11 mouse cellular contexts compared by ENCODE assay signal in genomic region chr12:31905696-31906551, GRCm38 (mm10). TPM values are rescaled to one million over a fixed set of nuclear protein-coding genes. Genes with fewer than 3 reads are reported as not detected.
DNase-seq lines count a peak whose midpoint lies in the region; ATAC-seq and TF ChIP-seq lines count a peak whose summit lies in the region.
"Had no signal": no experiment of that assay in that cellular context is flagged by ENCODE, and none has a peak within 500 bp of the region (broad histone marks: within the 10 kb centered on the region; RNA-seq: fewer than 3 reads in every experiment).

No protein-coding gene starts in this region.

- no peak overlapping the region for H3K4me3 ChIP-seq in limb, embryonic 13.5 days
- no peak overlapping the region for H3K4me3 ChIP-seq in limb, embryonic 10.5 days
- no peak overlapping the region for H3K4me3 ChIP-seq in hindbrain, embryonic 15.5 days
- H3K4me3 ChIP-seq in neural tube, embryonic 14.5 days (ENCODE audit: low read depth, low read length) = no peak overlapping the region
- no peak overlapping the region for H3K4me3 ChIP-seq in stomach, postnatal 0 days (ENCODE audit: low read depth, low read length)
- H3K4me3 ChIP-seq in thymus, adult 2 months (ENCODE audit: control insufficient read depth, insufficient read depth, low read length) = no peak overlapping the region
- H3K4me3 ChIP-seq: kidney, embryonic 15.5 days; limb, embryonic 15.5 days; myocyte had no signal

- no peak overlapping the region for H3K4me2 ChIP-seq in limb, embryonic 13.5 days (replicated peaks)
- no peak overlapping the region for H3K4me2 ChIP-seq in hindbrain, embryonic 15.5 days
- H3K4me2 ChIP-seq in neural tube, embryonic 14.5 days (ENCODE audit: low read depth, low read length) = no peak overlapping the region
- H3K4me2 ChIP-seq in stomach, postnatal 0 days (replicated peaks; ENCODE audit: low read depth) = no peak overlapping the region
- H3K4me2 ChIP-seq: kidney, embryonic 15.5 days; limb, embryonic 15.5 days had no signal

- H3K9me3 ChIP-seq in limb, embryonic 13.5 days = no peaks in the 10 kb centered on the region
- H3K9me3 ChIP-seq in limb, embryonic 10.5 days (replicated peaks) = no peaks in the 10 kb centered on the region
- H3K9me3 ChIP-seq in hindbrain, embryonic 15.5 days = no peaks in the 10 kb centered on the region
- H3K9me3 ChIP-seq in neural tube, embryonic 14.5 days (ENCODE audit: control insufficient read depth, low read length) = no peaks in the 10 kb centered on the region
- H3K9me3 ChIP-seq in stomach, postnatal 0 days (ENCODE audit: control insufficient read depth, low read length) = no peaks in the 10 kb centered on the region
- H3K9me3 ChIP-seq: kidney, embryonic 15.5 days; limb, embryonic 15.5 days had no signal

- 0 out of 2 replicates have a peak overlapping the region, but pooled peaks have one; percentile 19 for H3K9ac ChIP-seq in limb, embryonic 13.5 days
- no peak overlapping the region for H3K9ac ChIP-seq in hindbrain, embryonic 15.5 days
- H3K9ac ChIP-seq in neural tube, embryonic 14.5 days (replicated peaks; ENCODE audit: low read depth, low read length) = no peak overlapping the region
- H3K9ac ChIP-seq in stomach, postnatal 0 days (ENCODE audit: low read length) = no peak overlapping the region
- H3K9ac ChIP-seq: kidney, embryonic 15.5 days; limb, embryonic 15.5 days had no signal

- H3K27me3 ChIP-seq in limb, embryonic 13.5 days = no peaks in the 10 kb centered on the region
- H3K27me3 ChIP-seq in limb, embryonic 10.5 days (ENCODE audit: low read depth, poor library complexity, severe bottlenecking) = no peaks in the 10 kb centered on the region
- H3K27me3 ChIP-seq in hindbrain, embryonic 15.5 days = no peaks in the 10 kb centered on the region
- no peaks in the 10 kb centered on the region for H3K27me3 ChIP-seq in neural tube, embryonic 14.5 days (ENCODE audit: control insufficient read depth, insufficient read depth, low read length)
- H3K27me3 ChIP-seq in stomach, postnatal 0 days (ENCODE audit: control insufficient read depth, insufficient read depth, low read length) = no peaks in the 10 kb centered on the region
- H3K27me3 ChIP-seq in thymus, adult 2 months (ENCODE audit: control insufficient read depth, insufficient read depth, low read length) = no peaks in the 10 kb centered on the region
- H3K27me3 ChIP-seq: kidney, embryonic 15.5 days; limb, embryonic 15.5 days had no signal

- peaks cover 18% of the 10 kb centered on the region for H3K36me3 ChIP-seq in limb, embryonic 13.5 days
- peaks cover 4% of the 10 kb centered on the region; the same call in 1 of the 2 replicates for H3K36me3 ChIP-seq in limb, embryonic 10.5 days
- H3K36me3 ChIP-seq in hindbrain, embryonic 15.5 days = no peaks in the 10 kb centered on the region
- H3K36me3 ChIP-seq in neural tube, embryonic 14.5 days (ENCODE audit: control insufficient read depth, insufficient read depth, low read length) = no peaks in the 10 kb centered on the region
- H3K36me3 ChIP-seq in stomach, postnatal 0 days (ENCODE audit: control insufficient read depth, insufficient read depth, low read length) = no peaks in the 10 kb centered on the region
- H3K36me3 ChIP-seq in thymus, adult 2 months (ENCODE audit: control insufficient read depth, insufficient read depth, low read length) = no peaks in the 10 kb centered on the region
- H3K36me3 ChIP-seq: limb, embryonic 15.5 days had no signal

- 56% methylated on average over 6 of the region's 6 CpGs for WGBS in limb, embryonic 13.5 days
- 48% methylated on average over 6 of the region's 6 CpGs for WGBS in limb, embryonic 10.5 days
- 35% methylated on average over 6 of the region's 6 CpGs for WGBS in hindbrain, embryonic 15.5 days
- WGBS in neural tube, embryonic 14.5 days = 44% methylated on average over 6 of the region's 6 CpGs
- WGBS in stomach, postnatal 0 days = 71% methylated on average over 6 of the region's 6 CpGs
- WGBS in thymus, adult 2 months = 95% methylated on average over 6 of the region's 6 CpGs

- TF ChIP-seq EP300 in stomach, postnatal 0 days (optimal IDR thresholded peaks at IDR 0.05) = no peak

- DNase-seq in limb, embryonic 10.5 days (ENCODE audit: low spot score) = no peak
- peak; percentile 45 to 50 for DNase-seq in cerebellum, postnatal 36 days
- no peak for DNase-seq in stomach, postnatal 0 days (ENCODE audit: low spot score)
- DNase-seq in frontal cortex, postnatal 14 days (ENCODE audit: low spot score in 2 of 2) = no peak
- no peak for DNase-seq in thymus, adult 2 months

- TF ChIP-seq CTCF in stomach, postnatal 0 days (IDR thresholded peaks at IDR 0.05; ENCODE audit: low read depth) = no peak
- no peak for TF ChIP-seq CTCF in thymus, adult 2 months (IDR thresholded peaks at IDR 0.05; ENCODE audit: borderline replicate concordance, control insufficient read depth, extremely low read depth, insufficient read depth, low read length, poor library complexity)

- H3K4me1 ChIP-seq in limb, embryonic 13.5 days = no peaks in the 10 kb centered on the region
- H3K4me1 ChIP-seq in limb, embryonic 10.5 days = no peaks in the 10 kb centered on the region
- peaks cover 21% of the 10 kb centered on the region for H3K4me1 ChIP-seq in hindbrain, embryonic 15.5 days (replicated peaks)
- peaks cover 10% of the 10 kb centered on the region for H3K4me1 ChIP-seq in neural tube, embryonic 14.5 days (ENCODE audit: control insufficient read depth, insufficient read depth, low read length)
- no peaks in the 10 kb centered on the region for H3K4me1 ChIP-seq in stomach, postnatal 0 days (replicated peaks; ENCODE audit: control insufficient read depth, insufficient read depth)
- H3K4me1 ChIP-seq in thymus, adult 2 months (replicated peaks; ENCODE audit: control insufficient read depth, insufficient read depth, low read length) = no peaks in the 10 kb centered on the region
- H3K4me1 ChIP-seq: kidney, embryonic 15.5 days; limb, embryonic 15.5 days had no signal

- peak; percentile 28; the same call in 1 of the 2 replicates for ATAC-seq in limb, embryonic 13.5 days (ENCODE audit: low FRiP score, low read depth)
- peak; percentile 93 for ATAC-seq in hindbrain, embryonic 15.5 days (ENCODE audit: low FRiP score, low read depth)
- ATAC-seq in neural tube, embryonic 14.5 days (ENCODE audit: low read depth) = peak; percentile 91
- ATAC-seq in stomach, postnatal 0 days (ENCODE audit: low FRiP score, low TSS enrichment) = no peak

- no peak overlapping the region for H3K27ac ChIP-seq in limb, embryonic 13.5 days
- H3K27ac ChIP-seq in limb, embryonic 10.5 days = no peak overlapping the region
- H3K27ac ChIP-seq in hindbrain, embryonic 15.5 days (replicated peaks) = peak overlapping the region; percentile 77
- peak overlapping the region; percentile 77 for H3K27ac ChIP-seq in neural tube, embryonic 14.5 days (ENCODE audit: low read depth, low read length)
- no peak overlapping the region for H3K27ac ChIP-seq in stomach, postnatal 0 days (replicated peaks)
- H3K27ac ChIP-seq in thymus, adult 2 months (ENCODE audit: control insufficient read depth, insufficient read depth, low read length) = no peak overlapping the region
- H3K27ac ChIP-seq: kidney, embryonic 15.5 days; limb, embryonic 15.5 days had no signal

- no peak for TF ChIP-seq POLR2A in thymus, adult 2 months (IDR thresholded peaks at IDR 0.05; ENCODE audit: control insufficient read depth, extremely low read depth, insufficient read depth, low read length, poor library complexity)

RNA-seq across cellular contexts. Expression of gene Hbp1, which starts 44.4 kb away (rescaled TPM):
- 148 and 149 TPM in 2 replicates for polyA plus RNA-seq in limb, embryonic 13.5 days (2015; fragmentation: Nextera tagmentation; extraction: Ambion mirVana)
- polyA plus RNA-seq in limb, embryonic 10.5 days (2016; fragmentation: Nextera tagmentation; extraction: Ambion mirVana) = 84.4 and 110 TPM in 2 replicates
- 47.1 and 48.2 TPM in 2 replicates for polyA plus RNA-seq in hindbrain, embryonic 15.5 days (2015; fragmentation: Nextera tagmentation; extraction: Ambion mirVana)
- polyA plus RNA-seq in neural tube, embryonic 14.5 days (2014; fragmentation: Nextera tagmentation; extraction: Ambion mirVana) = 47.4 and 58.2 TPM in 2 replicates
- polyA plus RNA-seq in stomach, postnatal 0 days (2015; fragmentation: Nextera tagmentation; extraction: Ambion mirVana) = 75.2 and 81.5 TPM in 2 replicates
- 74.9 and 94.9 TPM in 2 replicates for polyA plus RNA-seq in thymus, adult 2 months (2012; rRNA removed)

Comparison
In these comparisons a context has a peak if more than half of its experiments do, and no peak if none do; other contexts are left out.
1. H3K27ac ChIP-seq: peak in hindbrain, embryonic 15.5 days (single experiment) and neural tube, embryonic 14.5 days (single experiment); none in limb, embryonic 13.5 days (single experiment), limb, embryonic 10.5 days (single experiment), stomach, postnatal 0 days (single experiment) and thymus, adult 2 months (single experiment).
2. DNase-seq: peak in cerebellum, postnatal 36 days (2 of 2); none in limb, embryonic 10.5 days (single experiment), stomach, postnatal 0 days (single experiment), frontal cortex, postnatal 14 days (0 of 2) and thymus, adult 2 months (single experiment).